Mouse (Mus musculus): ENCODE measurements at regions not wholly inside any gene's neighbourhood (a gene's known extent, or its start where the extent isn't known, plus 50 kb on each side); places are given as distances from the start of the nearest gene placed in this dataset.

DNA sequence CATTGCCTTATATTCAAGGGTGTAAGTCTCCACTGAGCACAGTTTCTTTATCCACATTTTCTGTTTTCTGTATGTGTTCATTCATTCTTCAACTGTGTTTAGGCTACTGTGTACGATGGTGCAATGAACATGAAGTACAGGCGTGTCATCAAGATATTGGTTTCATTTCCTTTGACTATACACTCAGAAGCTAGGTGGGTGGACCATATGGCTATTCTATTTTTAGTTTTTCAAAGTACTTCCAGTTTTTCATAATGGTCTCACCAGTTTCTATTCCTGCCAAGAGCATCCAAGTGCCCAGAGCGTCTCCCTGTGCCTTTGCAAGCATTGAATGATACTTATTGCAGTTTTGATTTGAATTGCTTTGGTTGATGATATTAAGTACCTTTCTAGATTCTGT lies 132.8 kb upstream of the Nxpe4 start:
- no peak overlapping the region for H3K9ac ChIP-seq (replicated peaks)
- no peaks in the 10 kb centered on the region for H3K4me1 ChIP-seq (ENCODE audit: insufficient read depth)
- H3K27ac ChIP-seq (ENCODE audit: low read depth): no peak overlapping the region
- H3K9me3 ChIP-seq (ENCODE audit: low read length): no peaks in the 10 kb centered on the region
- no peak for DNase-seq
- TF ChIP-seq EP300 (IDR thresholded peaks at IDR 0.05; ENCODE audit: low read depth) (no peak), CTCF (IDR thresholded peaks at IDR 0.05; ENCODE audit: low read depth) (no peak)
- no peaks in the 10 kb centered on the region for H3K27me3 ChIP-seq (ENCODE audit: insufficient read depth, low read length)
- H3K36me3 ChIP-seq (replicated peaks; ENCODE audit: insufficient read depth, low read length): no peaks in the 10 kb centered on the region
- WGBS (ENCODE audit: insufficient replicate concordance): 59% methylated on average over 3 of the region's 3 CpGs
- H3K4me2 ChIP-seq (ENCODE audit: low read depth, low read length): no peak overlapping the region
- no peak for ATAC-seq
- H3K4me3 ChIP-seq (ENCODE audit: low read depth, low read length): no peak overlapping the region

DNA sequence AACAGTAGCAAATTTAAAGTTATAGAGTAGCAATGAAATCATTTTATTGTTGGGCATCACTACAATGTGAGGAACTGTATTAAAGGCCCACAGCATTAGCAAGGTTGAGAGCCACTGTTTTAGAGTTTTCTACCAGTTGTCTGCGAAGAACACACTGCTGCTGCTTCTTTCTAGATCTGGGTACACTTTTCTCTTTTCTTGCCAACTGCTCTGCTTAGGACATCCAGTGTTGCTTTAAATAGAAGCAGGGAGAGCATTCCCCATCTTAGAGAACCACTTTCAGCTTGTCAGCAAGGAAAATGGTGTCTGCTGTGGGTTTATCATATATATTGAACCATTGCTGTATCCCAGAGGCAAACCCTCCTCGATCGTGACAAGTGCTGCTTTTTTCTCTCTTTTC lies 131.0 kb upstream of the Nxpe4 start:
- DNase-seq: no peak
- Histone ChIP-seq H3K4me3 (ENCODE audit: low read depth, low read length) (no peak overlapping the region), H3K36me3 (replicated peaks; ENCODE audit: insufficient read depth, low read length) (no peaks in the 10 kb centered on the region), H3K4me1 (ENCODE audit: insufficient read depth) (no peaks in the 10 kb centered on the region), H3K9me3 (ENCODE audit: low read length) (no peaks in the 10 kb centered on the region), H3K9ac (replicated peaks) (no peak overlapping the region), H3K4me2 (ENCODE audit: low read depth, low read length) (no peak overlapping the region), H3K27ac (ENCODE audit: low read depth) (no peak overlapping the region), H3K27me3 (ENCODE audit: insufficient read depth, low read length) (no peaks in the 10 kb centered on the region)
- 80% methylated on average over 3 of the region's 3 CpGs for WGBS (ENCODE audit: insufficient replicate concordance)
- TF ChIP-seq EP300 (IDR thresholded peaks at IDR 0.05; ENCODE audit: low read depth) (no peak), CTCF (IDR thresholded peaks at IDR 0.05; ENCODE audit: low read depth) (no peak)
- ATAC-seq: no peak

DNA sequence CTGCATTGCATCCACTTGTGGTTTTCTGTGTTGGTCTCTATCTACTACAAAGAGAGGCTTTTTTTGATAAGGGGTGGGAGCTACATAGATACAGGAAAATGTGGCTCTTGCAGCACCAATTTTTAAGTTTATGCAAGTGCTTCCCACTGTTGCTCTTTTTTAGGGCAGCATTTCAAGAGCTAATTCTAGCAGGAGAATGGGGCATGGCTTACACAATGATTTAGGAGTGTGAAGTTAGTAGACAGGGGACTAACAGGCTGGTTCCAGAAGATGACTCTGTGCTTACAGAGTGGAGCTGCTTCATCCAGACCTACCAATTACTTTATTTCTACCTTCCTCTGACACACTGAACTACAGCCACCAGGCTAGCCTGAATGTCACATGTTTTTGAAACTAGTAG lies 125.9 kb upstream of the Nxpe4 start:
- no peak for TF ChIP-seq EP300 (IDR thresholded peaks at IDR 0.05; ENCODE audit: low read depth)
- TF ChIP-seq CTCF (IDR thresholded peaks at IDR 0.05; ENCODE audit: low read depth): no peak
- Histone ChIP-seq H3K9ac (replicated peaks) (no peak overlapping the region), H3K36me3 (replicated peaks; ENCODE audit: insufficient read depth, low read length) (no peaks in the 10 kb centered on the region), H3K4me3 (ENCODE audit: low read depth, low read length) (no peak overlapping the region), H3K27me3 (ENCODE audit: insufficient read depth, low read length) (no peaks in the 10 kb centered on the region), H3K4me1 (ENCODE audit: insufficient read depth) (no peaks in the 10 kb centered on the region), H3K9me3 (ENCODE audit: low read length) (no peaks in the 10 kb centered on the region), H3K27ac (ENCODE audit: low read depth) (no peak overlapping the region), H3K4me2 (ENCODE audit: low read depth, low read length) (no peak overlapping the region)
- ATAC-seq (no peak), DNase-seq (no peak)

DNA sequence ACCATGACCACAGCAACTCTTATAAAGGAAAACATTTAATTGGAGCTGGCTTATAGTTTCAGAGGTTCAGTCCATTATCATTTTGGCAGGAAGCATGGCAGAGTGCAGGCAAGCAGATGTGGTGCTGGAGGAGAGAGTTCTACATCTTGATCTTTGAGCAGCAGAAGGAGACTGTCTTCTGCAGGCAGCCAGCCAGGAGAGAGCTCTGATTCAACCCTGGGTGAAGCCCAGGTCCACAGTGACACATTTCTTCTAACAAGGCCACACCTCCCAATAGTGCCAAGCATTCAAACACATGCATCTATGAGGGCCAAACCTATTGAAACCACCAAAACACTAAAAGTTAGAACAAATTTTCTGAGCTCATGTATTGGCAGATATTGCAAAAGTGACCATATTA lies 117.0 kb upstream of the Nxpe4 start:
- H3K36me3 ChIP-seq (replicated peaks; ENCODE audit: insufficient read depth, low read length): no peaks in the 10 kb centered on the region
- no peaks in the 10 kb centered on the region for H3K9me3 ChIP-seq (ENCODE audit: low read length)
- no peak overlapping the region for H3K27ac ChIP-seq (ENCODE audit: low read depth)
- H3K4me2 ChIP-seq (ENCODE audit: low read depth, low read length): no peak overlapping the region
- no peak for DNase-seq
- no peaks in the 10 kb centered on the region for H3K4me1 ChIP-seq (ENCODE audit: insufficient read depth)
- H3K9ac ChIP-seq (replicated peaks): no peak overlapping the region
- no peaks in the 10 kb centered on the region for H3K27me3 ChIP-seq (ENCODE audit: insufficient read depth, low read length)
- TF ChIP-seq CTCF (IDR thresholded peaks at IDR 0.05; ENCODE audit: low read depth) (no peak), EP300 (IDR thresholded peaks at IDR 0.05; ENCODE audit: low read depth) (no peak)
- no peak for ATAC-seq
- no peak overlapping the region for H3K4me3 ChIP-seq (ENCODE audit: low read depth, low read length)

DNA sequence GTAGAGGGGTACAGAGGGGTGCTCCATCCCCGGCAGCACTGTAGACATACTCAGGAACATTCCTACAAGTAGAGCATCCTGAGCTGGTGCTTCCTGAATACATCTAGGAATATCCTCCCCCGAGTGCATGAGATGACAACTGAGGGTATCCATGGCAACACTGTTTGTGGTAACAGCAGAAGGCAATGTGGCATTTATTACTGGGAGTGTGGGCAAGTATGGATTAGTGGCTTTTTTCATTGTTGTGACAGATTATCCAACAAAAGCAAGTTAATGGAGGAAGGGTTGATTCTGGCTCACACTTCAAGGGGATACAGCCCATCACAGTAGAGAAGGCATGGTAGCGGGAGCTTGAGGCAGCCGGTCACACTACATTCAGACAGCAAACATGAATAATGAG lies 114.0 kb upstream of the Nxpe4 start:
- ATAC-seq: no peak
- no peaks in the 10 kb centered on the region for H3K4me1 ChIP-seq (ENCODE audit: insufficient read depth)
- WGBS (ENCODE audit: insufficient replicate concordance): 77% methylated on average over 4 of the region's 4 CpGs
- H3K9ac ChIP-seq (replicated peaks): no peak overlapping the region
- H3K27me3 ChIP-seq (ENCODE audit: insufficient read depth, low read length): no peaks in the 10 kb centered on the region
- H3K9me3 ChIP-seq (ENCODE audit: low read length): no peaks in the 10 kb centered on the region
- no peaks in the 10 kb centered on the region for H3K36me3 ChIP-seq (replicated peaks; ENCODE audit: insufficient read depth, low read length)
- no peak overlapping the region for H3K4me2 ChIP-seq (ENCODE audit: low read depth, low read length)
- no peak overlapping the region for H3K4me3 ChIP-seq (ENCODE audit: low read depth, low read length)
- H3K27ac ChIP-seq (ENCODE audit: low read depth): no peak overlapping the region
- TF ChIP-seq EP300 (IDR thresholded peaks at IDR 0.05; ENCODE audit: low read depth) (no peak), CTCF (IDR thresholded peaks at IDR 0.05; ENCODE audit: low read depth) (no peak)
- DNase-seq: no peak

DNA sequence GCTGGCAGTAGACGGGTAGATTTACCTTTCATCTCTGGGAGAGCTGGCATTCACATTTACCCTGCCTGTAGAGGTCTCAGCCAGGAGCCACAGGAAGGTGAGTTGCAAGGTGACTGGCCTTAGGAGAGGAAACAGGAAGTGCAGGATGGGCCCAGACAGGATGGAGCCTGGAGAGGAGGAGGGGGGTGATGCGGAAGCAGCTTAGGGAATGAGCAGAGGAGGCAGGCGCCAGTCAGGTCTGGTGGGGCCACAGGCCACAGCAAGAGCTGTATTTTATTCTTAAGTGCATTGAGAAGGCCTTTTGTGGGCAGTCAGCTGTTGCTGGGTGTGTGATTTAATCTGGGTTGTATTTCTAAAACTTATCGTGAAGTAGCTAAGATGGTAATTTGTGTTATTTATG lies 108.2 kb upstream of the Nxpe4 start:
- H3K27ac ChIP-seq (ENCODE audit: low read depth): no peak overlapping the region
- no peak overlapping the region for H3K4me3 ChIP-seq (ENCODE audit: low read depth, low read length)
- H3K4me2 ChIP-seq (ENCODE audit: low read depth, low read length): no peak overlapping the region
- H3K36me3 ChIP-seq (replicated peaks; ENCODE audit: insufficient read depth, low read length): no peaks in the 10 kb centered on the region
- H3K27me3 ChIP-seq (ENCODE audit: insufficient read depth, low read length): no peaks in the 10 kb centered on the region
- TF ChIP-seq CTCF (IDR thresholded peaks at IDR 0.05; ENCODE audit: low read depth) (no peak), EP300 (IDR thresholded peaks at IDR 0.05; ENCODE audit: low read depth) (no peak)
- H3K4me1 ChIP-seq (ENCODE audit: insufficient read depth): no peaks in the 10 kb centered on the region
- DNase-seq (no peak), ATAC-seq (no peak)
- H3K9me3 ChIP-seq (ENCODE audit: low read length): no peaks in the 10 kb centered on the region
- 69% methylated on average over 4 of the region's 4 CpGs for WGBS (ENCODE audit: insufficient replicate concordance)
- no peak overlapping the region for H3K9ac ChIP-seq (replicated peaks)

DNA sequence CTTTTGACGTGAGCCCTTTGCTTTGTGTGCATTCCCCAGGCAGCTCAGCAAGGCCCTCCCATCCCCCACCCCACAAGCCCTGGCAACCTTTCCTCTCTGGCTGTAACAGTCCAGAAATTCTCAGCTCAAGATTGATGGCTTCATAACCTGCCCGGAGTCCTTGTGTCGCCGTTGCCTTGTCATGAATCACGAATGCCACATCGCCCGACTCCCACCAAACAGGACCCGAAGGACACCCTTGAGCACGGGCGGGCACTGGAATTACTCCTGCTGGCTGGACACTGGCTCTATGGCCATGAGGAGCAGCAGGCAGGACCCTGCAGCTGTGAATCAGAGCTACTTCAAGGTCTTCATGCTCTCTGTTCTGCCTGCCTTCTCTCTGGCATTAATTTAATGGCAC lies 106.6 kb upstream of the Nxpe4 start:
- H3K27ac ChIP-seq (ENCODE audit: low read depth): no peak overlapping the region
- H3K27me3 ChIP-seq (ENCODE audit: insufficient read depth, low read length): no peaks in the 10 kb centered on the region
- no peaks in the 10 kb centered on the region for H3K4me1 ChIP-seq (ENCODE audit: insufficient read depth)
- TF ChIP-seq EP300 (IDR thresholded peaks at IDR 0.05; ENCODE audit: low read depth) (no peak), CTCF (IDR thresholded peaks at IDR 0.05; ENCODE audit: low read depth) (no peak)
- WGBS (ENCODE audit: insufficient replicate concordance): 77% methylated on average over 10 of the region's 10 CpGs
- no peak overlapping the region for H3K4me3 ChIP-seq (ENCODE audit: low read depth, low read length)
- no peak overlapping the region for H3K9ac ChIP-seq (replicated peaks)
- no peak overlapping the region for H3K4me2 ChIP-seq (ENCODE audit: low read depth, low read length)
- H3K9me3 ChIP-seq (ENCODE audit: low read length): no peaks in the 10 kb centered on the region
- no peak for DNase-seq
- no peak for ATAC-seq
- no peaks in the 10 kb centered on the region for H3K36me3 ChIP-seq (replicated peaks; ENCODE audit: insufficient read depth, low read length)

Measured in liver, postnatal 0 days (tissue).